Mouse (Mus musculus) stomach, postnatal 0 days (tissue): ENCODE measurements at regions not wholly inside any gene's neighbourhood (a gene's known extent, or its start where the extent isn't known, plus 50 kb on each side); places are given as distances from the start of the nearest gene placed in this dataset.

Experiments used
- CTCF ChIP-seq: IDR thresholded peaks from 2 replicates; pipeline ENCODE4 v1.5.1; 2016; ENCODE audit warnings: antibody characterized with exemption, low read depth, mild to moderate bottlenecking, moderate library complexity
- EP300 ChIP-seq: optimal IDR thresholded peaks from 2 replicates; pipeline ENCODE3; 2016; ENCODE audit warnings: antibody characterized with exemption

- TF ChIP-seq CTCF (no peak), EP300 (no peak)
Observed at GRCm38 (mm10) chr14:24922006-24922405, 435.1 kb downstream of the Rps24 start.
